Mouse (Mus musculus): ENCODE measurements around the gene Tspan14. TPM values are rescaled to one million over a fixed set of nuclear protein-coding genes. Genes with fewer than 3 reads are reported as not detected.

Tspan14 gene
- polyA plus RNA-seq, 1 experiment from 2014 or later, result 93.4 TPM

GRCm38 (mm10) chr14:40919521-40919920 is 47.1 kb downstream of the Tspan14 start:
- H3K36me3 ChIP-seq (ENCODE audit: insufficient read depth, low read length), result 0 out of 2 replicates have a peak, but pooled peaks cover 10% of the 10 kb centered on the region
- H3K9me3 ChIP-seq (replicated peaks; ENCODE audit: low read length), result no peaks in the 10 kb centered on the region
- no peaks in the 10 kb centered on the region for H3K27me3 ChIP-seq (ENCODE audit: insufficient read depth, low read length)
- TF ChIP-seq CTCF (IDR thresholded peaks at IDR 0.05; ENCODE audit: low read depth), result no peak
- no peak overlapping the region for H3K27ac ChIP-seq
- H3K4me2 ChIP-seq (ENCODE audit: low read length), result no peak overlapping the region
- ATAC-seq (replicated peaks; ENCODE audit: low FRiP score, low read depth) (no peak), DNase-seq (ENCODE audit: low spot score) (no peak)
- WGBS, result 83% methylated on average over 7 of the region's 7 CpGs
- H3K4me1 ChIP-seq (replicated peaks; ENCODE audit: insufficient read depth, low read length), result peaks cover 13% of the 10 kb centered on the region
- H3K9ac ChIP-seq (ENCODE audit: low read depth, low read length), result no peak overlapping the region
- no peak overlapping the region for H3K4me3 ChIP-seq (replicated peaks; ENCODE audit: low read depth, low read length)

- 0 out of 2 replicates have a peak, but pooled peaks have one; percentile 5 for ATAC-seq (replicated peaks; ENCODE audit: low FRiP score, low read depth)
- Histone ChIP-seq H3K4me1 (replicated peaks; ENCODE audit: insufficient read depth, low read length) (peaks cover 12% of the 10 kb centered on the region; the same call in 1 of the 2 replicates), H3K27ac (peak overlapping the region; percentile 61; the same call in 1 of the 2 replicates), H3K4me3 (replicated peaks; ENCODE audit: low read depth, low read length) (no peak overlapping the region), H3K4me2 (ENCODE audit: low read length) (no peak overlapping the region), H3K9ac (ENCODE audit: low read depth, low read length) (no peak overlapping the region), H3K36me3 (ENCODE audit: insufficient read depth, low read length) (0 out of 2 replicates have a peak, but pooled peaks cover 20% of the 10 kb centered on the region), H3K27me3 (ENCODE audit: insufficient read depth, low read length) (no peaks in the 10 kb centered on the region), H3K9me3 (replicated peaks; ENCODE audit: low read length) (no peaks in the 10 kb centered on the region)
- TF ChIP-seq CTCF (IDR thresholded peaks at IDR 0.05; ENCODE audit: low read depth), result no peak
- 49% methylated on average over 7 of the region's 7 CpGs for WGBS
- DNase-seq (ENCODE audit: low spot score), result no peak
These were observed 48.1 kb downstream of the Tspan14 start for GRCm38 (mm10) chr14:40918477-40918876.

- peaks cover 28% of the 10 kb centered on the region; the same call in 1 of the 2 replicates for H3K36me3 ChIP-seq (ENCODE audit: insufficient read depth, low read length)
- no peak overlapping the region for H3K9ac ChIP-seq (ENCODE audit: low read depth, low read length)
- no peak overlapping the region for H3K4me2 ChIP-seq (ENCODE audit: low read length)
- peak; percentile 96 for TF ChIP-seq CTCF (IDR thresholded peaks at IDR 0.05; ENCODE audit: low read depth)
- peaks cover 13% of the 10 kb centered on the region; the same call in 1 of the 2 replicates for H3K4me1 ChIP-seq (replicated peaks; ENCODE audit: insufficient read depth, low read length)
- peak; percentile 91 for DNase-seq (ENCODE audit: low spot score)
- ATAC-seq (replicated peaks; ENCODE audit: low FRiP score, low read depth), result peak; percentile 37
- WGBS, result 0% methylated on average over 1 of the region's 1 CpGs
- H3K9me3 ChIP-seq (replicated peaks; ENCODE audit: low read length), result no peaks in the 10 kb centered on the region
- H3K27me3 ChIP-seq (ENCODE audit: insufficient read depth, low read length), result no peaks in the 10 kb centered on the region
- no peak overlapping the region for H3K4me3 ChIP-seq (replicated peaks; ENCODE audit: low read depth, low read length)
- peak overlapping the region; percentile 61; the same call in 1 of the 2 replicates for H3K27ac ChIP-seq
These were observed 49.0 kb downstream of the Tspan14 start for GRCm38 (mm10) chr14:40917632-40918031.

GRCm38 (mm10) chr14:40916667-40917066 is 49.9 kb downstream of the Tspan14 start:
- H3K4me1 ChIP-seq (replicated peaks; ENCODE audit: insufficient read depth, low read length), result peaks cover 13% of the 10 kb centered on the region; the same call in 1 of the 2 replicates
- H3K27ac ChIP-seq, result no peak overlapping the region
- no peaks in the 10 kb centered on the region for H3K27me3 ChIP-seq (ENCODE audit: insufficient read depth, low read length)
- H3K4me3 ChIP-seq (replicated peaks; ENCODE audit: low read depth, low read length), result no peak overlapping the region
- WGBS, result 86% methylated on average over 15 of the region's 15 CpGs
- DNase-seq (ENCODE audit: low spot score), result no peak
- no peak for ATAC-seq (replicated peaks; ENCODE audit: low FRiP score, low read depth)
- no peak overlapping the region for H3K4me2 ChIP-seq (ENCODE audit: low read length)
- H3K9ac ChIP-seq (ENCODE audit: low read depth, low read length), result no peak overlapping the region
- peaks cover 29% of the 10 kb centered on the region for H3K36me3 ChIP-seq (ENCODE audit: insufficient read depth, low read length)
- TF ChIP-seq CTCF (IDR thresholded peaks at IDR 0.05; ENCODE audit: low read depth), result no peak
- no peaks in the 10 kb centered on the region for H3K9me3 ChIP-seq (replicated peaks; ENCODE audit: low read length)

GRCm38 (mm10) chr14:40915838-40916237 is 50.8 kb downstream of the Tspan14 start:
- no peak for ATAC-seq (replicated peaks; ENCODE audit: low FRiP score, low read depth)
- no peak for TF ChIP-seq CTCF (IDR thresholded peaks at IDR 0.05; ENCODE audit: low read depth)
- H3K27ac ChIP-seq, result 0 out of 2 replicates have a peak overlapping the region, but pooled peaks have one; percentile 63
- DNase-seq (ENCODE audit: low spot score), result no peak
- no peak overlapping the region for H3K4me3 ChIP-seq (replicated peaks; ENCODE audit: low read depth, low read length)
- 75% methylated on average over 8 of the region's 8 CpGs for WGBS
- H3K27me3 ChIP-seq (ENCODE audit: insufficient read depth, low read length), result no peaks in the 10 kb centered on the region
- no peak overlapping the region for H3K9ac ChIP-seq (ENCODE audit: low read depth, low read length)
- H3K36me3 ChIP-seq (ENCODE audit: insufficient read depth, low read length), result peaks cover 37% of the 10 kb centered on the region
- no peaks in the 10 kb centered on the region for H3K9me3 ChIP-seq (replicated peaks; ENCODE audit: low read length)
- H3K4me1 ChIP-seq (replicated peaks; ENCODE audit: insufficient read depth, low read length), result peaks cover 13% of the 10 kb centered on the region; the same call in 1 of the 2 replicates
- no peak overlapping the region for H3K4me2 ChIP-seq (ENCODE audit: low read length)

GRCm38 (mm10) chr14:40914701-40915100 is 51.9 kb downstream of the Tspan14 start:
- H3K4me2 ChIP-seq (ENCODE audit: low read length), result no peak overlapping the region
- no peaks in the 10 kb centered on the region for H3K27me3 ChIP-seq (ENCODE audit: insufficient read depth, low read length)
- no peak overlapping the region for H3K4me3 ChIP-seq (replicated peaks; ENCODE audit: low read depth, low read length)
- WGBS, result 21% methylated on average over 3 of the region's 3 CpGs
- H3K9me3 ChIP-seq (replicated peaks; ENCODE audit: low read length), result no peaks in the 10 kb centered on the region
- DNase-seq (ENCODE audit: low spot score), result peak; percentile 70
- H3K27ac ChIP-seq, result peak overlapping the region; percentile 63
- peaks cover 13% of the 10 kb centered on the region; the same call in 1 of the 2 replicates for H3K4me1 ChIP-seq (replicated peaks; ENCODE audit: insufficient read depth, low read length)
- ATAC-seq (replicated peaks; ENCODE audit: low FRiP score, low read depth), result no peak; the same call in 1 of the 2 replicates
- H3K36me3 ChIP-seq (ENCODE audit: insufficient read depth, low read length), result peaks cover 48% of the 10 kb centered on the region
- H3K9ac ChIP-seq (ENCODE audit: low read depth, low read length), result no peak overlapping the region
- no peak for TF ChIP-seq CTCF (IDR thresholded peaks at IDR 0.05; ENCODE audit: low read depth)
